Mouse (Mus musculus) heart, adult 2 months (tissue): Measurements from ENCODE around the gene St6galnac5. TPM values are rescaled to one million over a fixed set of nuclear protein-coding genes. Genes with fewer than 3 reads are reported as not detected.
"Not testable (repeated sequence)": the region's sequence is repeated elsewhere in the genome, so short reads cannot be mapped to it uniquely, and the experiment has no call there.

Experiments used
- DNase-seq, 2 experiments: peaks; one replicate each; pipeline ENCODE4 v3.0.0; 2021
- H3K27ac ChIP-seq: fragments of 200-600 bp; 2 replicates; pipeline ENCODE4 v1.8.1; 2022
- H3K27me3 ChIP-seq: fragments of 200-500 bp; 2 replicates; pipeline ENCODE4 v1.6.1; 2012; ENCODE audit warnings: mild to moderate bottlenecking, low read length, inconsistent platforms, mixed read lengths; ENCODE audit not compliant: control insufficient read depth, insufficient read depth
- H3K36me3 ChIP-seq: fragments of 200-500 bp; 2 replicates; pipeline ENCODE4 v1.6.1; 2012; ENCODE audit warnings: low read length, inconsistent platforms; ENCODE audit not compliant: control insufficient read depth, insufficient read depth
- H3K4me1 ChIP-seq: fragments of 200-500 bp; 2 replicates; pipeline ENCODE4 v1.6.1; 2011; ENCODE audit warnings: low read length; ENCODE audit not compliant: control insufficient read depth, insufficient read depth
- H3K4me3 ChIP-seq: fragments of 200-600 bp; 2 replicates; pipeline ENCODE4 v1.8.1; 2022
- H3K79me2 ChIP-seq: fragments of 200-500 bp; replicated peaks from 2 replicates; pipeline ENCODE4 v1.6.1; 2012; ENCODE audit warnings: mild to moderate bottlenecking, inconsistent platforms, low read length, moderate library complexity, mixed read lengths; ENCODE audit not compliant: control insufficient read depth, insufficient read depth
- H3K9ac ChIP-seq: fragments of 200-500 bp; 2 replicates; pipeline ENCODE4 v1.6.1; 2012; ENCODE audit warnings: low read depth, mild to moderate bottlenecking, control low read depth, inconsistent platforms, low read length, mixed read lengths
- CTCF ChIP-seq: fragments of 200-600 bp; IDR thresholded peaks from 2 replicates; pipeline ENCODE4 v1.8.1; 2022; ENCODE audit warnings: antibody characterized with exemption, mild to moderate bottlenecking, moderate library complexity
- EP300 ChIP-seq: fragments of 200-500 bp; IDR thresholded peaks from 2 replicates; pipeline ENCODE4 v1.6.1; 2011; ENCODE audit warnings: low read depth, low read length, control low read depth; ENCODE audit not compliant: insufficient read depth
- POLR2A ChIP-seq: fragments of 200-500 bp; IDR thresholded peaks from 2 replicates; pipeline ENCODE4 v1.6.1; 2011; ENCODE audit warnings: mild to moderate bottlenecking, low read depth, low read length, control low read depth; ENCODE audit not compliant: insufficient read depth
- WGBS: fragments of 180-500 bp; shearing (Covaris S2); methylation state at CpG from one replicate; pipeline ENCODE4 v1.1.7; 2018; 5-methylcytosine and 5-hydroxymethylcytosine counted together
- intact Hi-C: fragments of 180-260 bp; cut with DNase I; formaldehyde crosslinking; loops from one replicate; pipeline ENCODE4 v1.15.1; 2025
- polyA plus RNA-seq: library from polyadenylated mRNA; depleted of rRNA; stranded (reverse); fragments of >200 nt; gene quantifications from 2 replicates; pipeline ENCODE4 v1.2.3, GENCODE M21; 2012
- total RNA-seq, 2 experiments: library from RNA; stranded (reverse); gene quantifications; 2 replicates each; pipeline ENCODE4 v1.2.3; 2021

The St6galnac5 gene
- total and polyA plus RNA-seq, 3 experiments: 0.08 TPM; not detected in 2

- Histone ChIP-seq H3K79me2 (no peaks in the 10 kb centered on the region), H3K27ac (no peak overlapping the region), H3K36me3 (no peaks in the 10 kb centered on the region), H3K27me3 (no peaks in the 10 kb centered on the region), H3K4me1 (no peaks in the 10 kb centered on the region), H3K4me3 (no peak overlapping the region), H3K9ac (no peak overlapping the region)
- WGBS: 45% methylated on average over 4 of the region's 4 CpGs
- no peak for DNase-seq
- intact Hi-C loops: no loop called here
- TF ChIP-seq CTCF: no peak
- TF ChIP-seq POLR2A: no peak
- no peak for TF ChIP-seq EP300
These were observed 168.1 kb downstream of the St6galnac5 start for GRCm38 (mm10) chr3:152813905-152814304.

GRCm38 (mm10) chr3:152799738-152800431 is 182.2 kb downstream of the St6galnac5 start:
- H3K9ac ChIP-seq: no peak overlapping the region
- H3K27me3 ChIP-seq: no peaks in the 10 kb centered on the region
- intact Hi-C loops: no loop called here
- WGBS: 78% methylated on average over 9 of the region's 9 CpGs
- H3K79me2 ChIP-seq: no peaks in the 10 kb centered on the region
- no peak overlapping the region for H3K27ac ChIP-seq
- no peaks in the 10 kb centered on the region for H3K36me3 ChIP-seq
- no peak for DNase-seq
- no peaks in the 10 kb centered on the region for H3K4me1 ChIP-seq
- no peak for TF ChIP-seq EP300
- TF ChIP-seq CTCF: peak; percentile 57
- H3K4me3 ChIP-seq: no peak overlapping the region

GRCm38 (mm10) chr3:152797354-152797753 is 184.7 kb downstream of the St6galnac5 start:
- WGBS: 42% methylated on average over 2 of the region's 2 CpGs
- Histone ChIP-seq H3K4me3 (no peak overlapping the region), H3K27me3 (no peaks in the 10 kb centered on the region), H3K36me3 (no peaks in the 10 kb centered on the region), H3K4me1 (no peaks in the 10 kb centered on the region), H3K27ac (no peak overlapping the region), H3K79me2 (no peaks in the 10 kb centered on the region), H3K9ac (no peak overlapping the region)
- no peak for DNase-seq
- intact Hi-C loops: no loop called here
- TF ChIP-seq EP300: no peak
- TF ChIP-seq POLR2A: no peak
- no peak for TF ChIP-seq CTCF

GRCm38 (mm10) chr3:152796216-152796615 is 185.8 kb downstream of the St6galnac5 start:
- TF ChIP-seq EP300 (no peak), CTCF (no peak), POLR2A (no peak)
- intact Hi-C loops: no loop called here
- H3K27ac ChIP-seq: no peak overlapping the region
- H3K4me1 ChIP-seq: no peaks in the 10 kb centered on the region
- no peaks in the 10 kb centered on the region for H3K27me3 ChIP-seq
- no peak overlapping the region for H3K4me3 ChIP-seq
- DNase-seq: no peak
- H3K36me3 ChIP-seq: no peaks in the 10 kb centered on the region
- no peak overlapping the region for H3K9ac ChIP-seq
- 86% methylated on average over 4 of the region's 4 CpGs for WGBS
- no peaks in the 10 kb centered on the region for H3K79me2 ChIP-seq

- no peaks in the 10 kb centered on the region for H3K4me1 ChIP-seq
- WGBS: 86% methylated on average over 4 of the region's 4 CpGs
- intact Hi-C loops: no loop called here
- no peaks in the 10 kb centered on the region for H3K79me2 ChIP-seq
- no peak for DNase-seq
- H3K27me3 ChIP-seq: no peaks in the 10 kb centered on the region
- H3K9ac ChIP-seq: no peak overlapping the region
- no peak overlapping the region for H3K27ac ChIP-seq
- TF ChIP-seq EP300 (no peak), CTCF (no peak), POLR2A (no peak)
- H3K4me3 ChIP-seq: no peak overlapping the region
- no peaks in the 10 kb centered on the region for H3K36me3 ChIP-seq
These were observed 189.0 kb downstream of the St6galnac5 start for GRCm38 (mm10) chr3:152793006-152793405.

GRCm38 (mm10) chr3:152792601-152793000 is 189.4 kb downstream of the St6galnac5 start:
- TF ChIP-seq POLR2A (no peak), CTCF (no peak), EP300 (no peak)
- H3K36me3 ChIP-seq: no peaks in the 10 kb centered on the region
- H3K9ac ChIP-seq: no peak overlapping the region
- 79% methylated on average over 5 of the region's 5 CpGs for WGBS
- no peak for DNase-seq
- H3K4me3 ChIP-seq: no peak overlapping the region
- no peaks in the 10 kb centered on the region for H3K79me2 ChIP-seq
- no peaks in the 10 kb centered on the region for H3K4me1 ChIP-seq
- intact Hi-C loops: no loop called here
- no peak overlapping the region for H3K27ac ChIP-seq
- no peaks in the 10 kb centered on the region for H3K27me3 ChIP-seq

- H3K4me1 ChIP-seq, H3K36me3 ChIP-seq, H3K27me3 ChIP-seq, H3K27ac ChIP-seq, H3K4me3 ChIP-seq, DNase-seq, H3K79me2 ChIP-seq, intact Hi-C loops, H3K9ac ChIP-seq: not testable (repeated sequence)
- WGBS: 76% methylated on average over 5 of the region's 5 CpGs
These were observed 193.6 kb downstream of the St6galnac5 start for GRCm38 (mm10) chr3:152788301-152788953.

- H3K79me2 ChIP-seq, H3K4me3 ChIP-seq, DNase-seq, H3K36me3 ChIP-seq, H3K27ac ChIP-seq, H3K4me1 ChIP-seq, H3K27me3 ChIP-seq, H3K9ac ChIP-seq: not testable (repeated sequence)
- intact Hi-C loops: loop anchor here (2.0 to 5.0 kb wide), 3 partner anchors 173 to 868 kb away; no protein-coding TSS in a partner anchor
- 95% methylated on average over 10 of the region's 13 CpGs for WGBS
These were observed 197.7 kb downstream of the St6galnac5 start for GRCm38 (mm10) chr3:152784353-152784752.
